Mouse (Mus musculus) kidney, adult 2 months (tissue): ENCODE measurements around the gene Ehhadh.

ENCODE experiments used
- CTCF ChIP-seq: fragments of 200-500 bp; conservative IDR thresholded peaks from 2 replicates; pipeline ENCODE4 v1.5.1; 2011; ENCODE audit warnings: low read depth, mild to moderate bottlenecking, control low read depth, low read length, moderate library complexity, mixed read lengths; ENCODE audit not compliant: insufficient read depth, insufficient read length
- POLR2A ChIP-seq: fragments of 200-500 bp; IDR thresholded peaks from one replicate; pipeline ENCODE4 v1.6.1; 2011; ENCODE audit warnings: low read depth, low read length, control low read depth

GRCm38 (mm10) chr16:21795071-21795470 lies 7.5 kb upstream of the Ehhadh start:
- TF ChIP-seq CTCF (no peak), POLR2A (no peak)
